Mouse (Mus musculus) lung, postnatal 0 days (tissue): ENCODE data around the gene Rbm43.

ENCODE experiments used
- CTCF ChIP-seq: IDR thresholded peaks from 2 replicates; pipeline ENCODE4 v1.5.1; 2016; ENCODE audit warnings: antibody characterized with exemption, mild to moderate bottlenecking
- EP300 ChIP-seq: IDR thresholded peaks from 2 replicates; pipeline ENCODE4 v1.6.1; 2016; ENCODE audit warnings: antibody characterized with exemption, mild to moderate bottlenecking, control low read depth

DNA sequence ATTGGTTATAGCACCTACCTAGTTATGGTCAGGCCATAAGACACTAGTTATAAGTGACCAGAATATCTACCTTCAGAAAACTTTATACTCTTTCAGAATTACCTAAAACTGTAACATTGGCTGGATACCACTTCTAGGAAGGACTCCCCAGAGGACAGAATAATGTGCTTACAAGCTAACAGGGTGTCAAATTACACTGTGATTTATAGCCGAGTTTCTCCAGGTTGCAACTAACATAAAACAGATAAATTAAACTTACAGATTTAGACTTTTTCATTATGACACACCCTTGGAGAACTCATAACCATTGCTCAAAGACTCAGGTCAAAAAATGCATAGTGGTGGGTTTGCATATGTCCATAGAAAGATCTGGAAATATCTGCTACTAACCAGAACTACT lies 15.9 kb upstream of the Rbm43 start:
- no peak for TF ChIP-seq EP300
- TF ChIP-seq CTCF = no peak
